Mouse (Mus musculus): ENCODE measurements around the gene Ndufs8.

GRCm38 (mm10) chr19:3916727-3917126, 4.2 kb upstream of the Ndufs8 start:
- TF ChIP-seq POLR2A (IDR thresholded peaks at IDR 0.05; ENCODE audit: extremely low read depth, insufficient read depth, low read length) (no peak), CTCF (IDR thresholded peaks at IDR 0.05; ENCODE audit: extremely low read depth, insufficient read depth, low read length) (no peak)
